Mouse (Mus musculus): Measurements from ENCODE around the gene Clec5a. TPM values are rescaled to one million over a fixed set of nuclear protein-coding genes. Genes with fewer than 3 reads are reported as not detected.
"Not testable (repeated sequence)": the region's sequence is repeated elsewhere in the genome, so short reads cannot be mapped to it uniquely, and the experiment has no call there.

Gene Clec5a
- total RNA-seq (2021) = under 1 TPM; 0.41 to 0.73 TPM

DNA sequence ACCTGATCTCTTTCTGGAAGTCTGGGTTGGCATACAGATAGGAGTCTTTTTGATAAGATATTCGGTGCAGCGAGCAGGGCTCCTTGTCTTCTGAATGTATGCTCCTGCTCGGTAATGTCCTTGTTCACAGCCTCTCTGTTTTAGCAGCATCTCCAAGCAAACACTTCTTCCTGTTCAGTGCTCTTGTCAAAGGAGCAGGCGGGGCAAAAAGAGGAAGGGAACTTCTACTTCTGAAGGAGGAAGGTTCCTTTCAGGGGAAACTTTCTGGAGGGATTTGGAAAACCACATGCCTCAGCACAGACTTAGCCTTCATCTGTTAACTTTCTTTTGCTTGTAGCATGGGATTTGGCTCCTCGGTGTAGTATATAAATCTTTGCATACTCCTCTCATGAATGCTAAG is at the start of gene Clec5a:
TSS of gene Clec5a (minus strand) at position 177 of the 400 bp plus-strand sequence.
- intact Hi-C loops (cut with DNase I) = no loop called here
- DNase-seq (ENCODE audit: extremely low spot score in 1 of 2, low spot score in 2 of 2) = no peak

- no peak for DNase-seq (ENCODE audit: extremely low spot score in 1 of 2, low spot score in 2 of 2)
- intact Hi-C loops (cut with DNase I) = no loop called here
These were observed 49.0 kb upstream of the Clec5a start for GRCm38 (mm10) chr6:40634640-40635071.

DNA sequence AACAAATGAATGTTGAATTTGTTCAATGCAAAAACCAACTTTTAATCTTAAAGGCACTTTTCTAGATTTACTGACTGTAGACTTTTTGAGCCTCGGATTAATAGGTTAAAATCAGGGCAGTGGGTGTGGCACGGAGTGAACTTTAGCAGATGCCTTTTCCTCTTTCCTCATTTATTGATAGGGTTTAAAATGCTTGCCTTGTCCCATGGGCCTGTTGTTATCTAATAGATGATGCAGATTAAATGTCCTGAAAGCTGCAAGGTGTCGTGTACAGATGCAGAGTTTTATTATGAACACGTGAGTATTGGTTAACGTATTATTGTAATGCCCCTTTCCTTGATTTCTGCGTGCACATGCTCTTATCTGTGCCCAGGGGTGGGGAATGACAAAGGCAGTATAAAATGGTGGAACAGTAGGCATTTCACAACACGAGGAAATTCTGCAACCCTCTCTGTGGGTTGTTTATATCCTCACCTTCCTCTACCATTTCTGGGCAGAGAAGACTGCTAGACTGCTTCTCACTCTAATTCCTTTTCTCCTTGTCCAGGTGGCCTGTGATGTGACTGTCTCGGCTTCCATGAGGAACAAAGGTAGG is 42.9 kb upstream of the Clec5a start, which contains the start of gene Mgam:
TSS of gene Mgam (plus strand) at position 426 of the 595 bp plus-strand sequence.
- DNase-seq (ENCODE audit: extremely low spot score in 1 of 2, low spot score in 2 of 2) = no peak

GRCm38 (mm10) chr6:40626111-40626510 is 40.5 kb upstream of the Clec5a start:
- no peak for DNase-seq (ENCODE audit: extremely low spot score in 1 of 2, low spot score in 2 of 2)
- intact Hi-C loops (cut with DNase I) = no loop called here

More for the DNA sequence above, 42.9 kb upstream of the Clec5a start, which contains the start of gene Mgam:
- intact Hi-C loops (cut with DNase I) = no loop called here

- DNase-seq (ENCODE audit: extremely low spot score in 1 of 2, low spot score in 2 of 2) = peak; percentile 63 to 69
- intact Hi-C loops (cut with DNase I) = loop anchor here (2.0 to 10.0 kb wide), 2 partner anchors 71 to 217 kb away; no protein-coding TSS in a partner anchor
These were observed 32.3 kb upstream of the Clec5a start for GRCm38 (mm10) chr6:40617965-40618364.

- intact Hi-C loops (cut with DNase I) = loop anchor here (10.0 kb wide), 1 partner anchor 221 kb away; no protein-coding TSS in a partner anchor
- DNase-seq (ENCODE audit: extremely low spot score in 1 of 2, low spot score in 2 of 2) = no peak
These were observed 27.7 kb upstream of the Clec5a start, which contains the start of gene Tas2r138 for GRCm38 (mm10) chr6:40613260-40613852. Gene Tas2r138 (minus strand): TSS chr6:40613310.

GRCm38 (mm10) chr6:40610244-40610643 is 24.6 kb upstream of the Clec5a start:
- peak in 1 of 2 experiments; percentile 31 for DNase-seq (ENCODE audit: extremely low spot score in 1 of 2, low spot score in 2 of 2)
- intact Hi-C loops (cut with DNase I) = loop anchor here (10.0 kb wide), 1 partner anchor 225 kb away; no protein-coding TSS in a partner anchor

DNA sequence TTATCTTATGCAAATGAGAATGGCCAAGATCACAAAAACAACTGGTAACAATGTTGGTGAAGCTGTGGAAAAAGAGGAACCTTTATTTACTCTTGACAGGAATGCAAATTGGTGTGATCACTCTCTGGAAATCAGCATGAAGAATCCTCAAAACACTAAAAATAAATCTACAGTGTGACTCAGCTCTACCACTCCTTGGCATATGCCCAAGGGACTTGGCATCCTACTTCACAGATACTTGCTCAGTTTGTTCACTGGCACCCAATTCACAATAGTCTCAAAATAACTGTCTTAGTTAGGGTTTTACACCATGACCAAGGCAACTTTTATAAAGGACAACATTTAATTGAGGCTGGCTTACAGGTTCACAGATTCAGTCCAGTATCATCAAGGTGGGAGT is 21.8 kb upstream of the Clec5a start:
- DNase-seq (ENCODE audit: extremely low spot score in 1 of 2, low spot score in 2 of 2) = peak; percentile 44 to 53
- intact Hi-C loops (cut with DNase I) = no loop called here

DNA sequence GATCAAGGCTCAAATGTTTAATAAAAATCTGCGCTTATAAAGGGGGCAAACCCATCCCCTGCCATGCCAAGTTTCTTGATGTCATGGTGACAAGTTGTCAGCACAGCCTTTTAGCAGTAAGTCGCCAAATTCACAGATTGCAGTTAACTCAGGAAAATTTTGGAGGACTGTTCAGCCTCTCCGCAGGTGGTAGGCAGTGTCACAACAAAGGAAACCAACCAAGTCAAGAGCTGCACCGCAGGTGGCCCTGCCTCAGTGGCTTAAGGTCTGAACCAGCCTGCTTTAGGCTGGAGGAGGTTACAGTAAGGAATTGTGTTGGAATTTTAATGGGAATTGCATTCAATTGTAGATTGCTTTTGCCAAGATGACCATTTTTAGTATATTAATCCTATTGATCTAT is 12.9 kb upstream of the Clec5a start:
- intact Hi-C loops (cut with DNase I); DNase-seq (ENCODE audit: extremely low spot score in 1 of 2, low spot score in 2 of 2): not testable (repeated sequence)

DNA sequence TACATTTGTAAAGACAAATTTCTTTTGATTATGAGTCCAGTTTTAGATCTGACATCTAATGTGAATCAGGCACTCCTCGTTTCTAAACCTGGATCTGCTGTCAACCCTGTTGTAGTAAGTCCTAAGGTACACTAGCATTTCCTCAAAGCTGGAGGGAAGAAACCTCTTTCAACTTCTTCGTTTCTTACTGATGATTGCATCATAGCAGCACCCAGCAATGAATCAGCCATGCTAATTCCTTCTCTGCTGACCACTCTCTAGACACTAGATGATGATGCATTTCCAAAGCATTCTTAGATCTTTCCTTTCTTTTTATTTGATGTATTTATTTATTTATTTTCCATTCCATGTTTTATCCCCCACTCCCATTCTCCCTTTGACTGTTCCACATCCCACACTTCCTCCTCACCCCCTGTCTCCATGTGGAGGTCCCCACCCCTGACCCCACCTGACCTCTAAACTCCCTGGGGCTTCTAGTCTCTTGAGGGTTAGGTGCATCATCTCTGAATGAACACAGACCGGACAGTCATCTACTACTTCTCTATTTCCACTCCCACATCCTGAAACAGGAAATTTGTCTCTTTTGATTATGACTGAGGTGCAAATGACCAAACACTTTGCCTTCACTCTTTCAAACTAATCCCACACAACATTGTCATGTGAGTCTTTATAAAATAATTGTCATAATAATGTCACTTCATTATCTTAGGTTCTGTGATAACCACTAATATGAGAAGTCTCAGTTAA is 9.4 kb upstream of the Clec5a start:
- DNase-seq (ENCODE audit: extremely low spot score in 1 of 2, low spot score in 2 of 2) = no peak

DNA sequence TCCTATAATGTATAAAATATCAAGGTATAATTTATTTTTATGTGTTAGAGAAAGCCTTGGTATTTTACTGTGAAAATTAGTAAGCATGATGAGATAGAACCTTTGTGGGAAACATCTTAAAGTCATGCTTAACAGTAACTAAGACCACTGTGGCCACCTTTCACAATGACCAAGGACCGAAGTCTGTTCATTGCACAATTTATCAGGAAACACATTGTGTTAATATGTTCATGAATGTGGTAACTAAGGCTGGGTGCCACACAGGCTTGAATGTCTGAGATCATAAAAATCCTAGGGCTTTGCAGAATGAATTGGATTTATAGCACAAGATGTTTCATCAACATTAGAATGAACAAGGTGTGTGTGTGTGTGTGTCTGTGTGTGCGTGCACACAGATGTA is 2.7 kb upstream of the Clec5a start:
- intact Hi-C loops (cut with DNase I) = no loop called here
- no peak for DNase-seq (ENCODE audit: extremely low spot score in 1 of 2, low spot score in 2 of 2)

More for the DNA sequence above, 9.4 kb upstream of the Clec5a start:
- intact Hi-C loops (cut with DNase I) = no loop called here

DNA sequence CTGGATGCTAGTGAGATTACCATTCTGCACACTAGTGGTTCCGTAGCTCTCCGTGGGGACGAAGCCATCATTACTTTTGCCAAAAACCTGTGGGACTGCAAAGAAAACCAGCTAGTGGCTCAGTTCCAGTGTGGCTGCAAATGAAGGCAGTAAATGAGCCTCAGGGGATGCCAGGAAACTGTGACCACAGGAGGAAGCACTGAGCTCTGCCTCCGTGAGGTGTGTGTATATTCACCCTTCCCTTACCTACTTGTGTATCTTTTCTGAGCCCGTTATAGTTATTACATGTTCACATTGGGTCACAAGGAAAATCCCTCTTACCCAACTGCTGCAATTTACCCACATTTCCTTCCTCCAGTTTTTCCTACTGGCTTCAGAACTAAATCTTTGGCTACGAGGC is 1.3 kb downstream of the Clec5a start:
- DNase-seq (ENCODE audit: extremely low spot score in 1 of 2, low spot score in 2 of 2) = no peak
- intact Hi-C loops (cut with DNase I) = no loop called here

DNA sequence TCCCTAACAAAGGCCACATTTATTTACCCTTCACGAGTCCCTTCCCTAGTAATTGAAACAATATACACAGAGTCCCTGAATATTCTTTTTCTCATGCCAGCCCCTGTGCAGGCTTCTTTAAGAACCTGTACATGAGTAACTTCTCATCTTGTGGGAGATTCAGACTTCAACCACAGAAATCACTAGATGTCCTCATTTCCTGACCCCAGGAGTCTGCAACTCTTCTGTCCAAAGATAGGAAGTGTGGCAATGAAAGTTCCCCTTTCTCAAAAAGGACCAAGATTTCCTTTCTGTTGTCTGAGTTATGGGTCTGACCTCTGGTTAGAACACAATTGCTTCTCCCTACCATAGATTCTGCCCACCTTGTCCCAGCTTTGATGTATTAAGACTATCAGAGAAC is 9.3 kb downstream of the Clec5a start:
- no peak for DNase-seq (ENCODE audit: extremely low spot score in 1 of 2, low spot score in 2 of 2)
- intact Hi-C loops (cut with DNase I) = no loop called here

DNA sequence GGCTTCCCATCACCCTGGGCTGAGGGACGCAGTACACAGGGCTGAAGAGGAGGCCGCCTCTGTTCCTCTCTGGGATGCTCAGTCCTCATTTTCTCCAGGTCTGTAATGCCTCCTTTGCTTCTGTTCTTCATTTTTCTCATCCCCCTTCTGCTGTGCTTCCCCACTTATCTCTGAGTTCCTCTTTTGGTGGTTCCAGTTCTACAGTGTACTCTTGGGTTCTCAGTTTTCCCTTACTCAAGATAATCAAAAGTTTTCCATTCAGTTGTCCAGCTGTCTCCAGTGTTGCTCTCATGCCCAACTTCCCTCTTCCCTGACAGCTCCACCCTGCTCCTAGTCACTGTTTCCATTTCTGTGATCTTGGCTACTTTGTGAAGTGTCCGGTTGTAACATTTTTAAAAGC is 12.0 kb downstream of the Clec5a start:
- intact Hi-C loops (cut with DNase I) = no loop called here
- DNase-seq (ENCODE audit: extremely low spot score in 1 of 2, low spot score in 2 of 2) = no peak

- DNase-seq (ENCODE audit: extremely low spot score in 1 of 2, low spot score in 2 of 2) = no peak
- intact Hi-C loops (cut with DNase I) = no loop called here
These were observed 16.4 kb downstream of the Clec5a start, which contains the start of gene Olfr460 for GRCm38 (mm10) chr6:40569187-40569586. Gene Olfr460 (plus strand): TSS chr6:40569487.

DNA sequence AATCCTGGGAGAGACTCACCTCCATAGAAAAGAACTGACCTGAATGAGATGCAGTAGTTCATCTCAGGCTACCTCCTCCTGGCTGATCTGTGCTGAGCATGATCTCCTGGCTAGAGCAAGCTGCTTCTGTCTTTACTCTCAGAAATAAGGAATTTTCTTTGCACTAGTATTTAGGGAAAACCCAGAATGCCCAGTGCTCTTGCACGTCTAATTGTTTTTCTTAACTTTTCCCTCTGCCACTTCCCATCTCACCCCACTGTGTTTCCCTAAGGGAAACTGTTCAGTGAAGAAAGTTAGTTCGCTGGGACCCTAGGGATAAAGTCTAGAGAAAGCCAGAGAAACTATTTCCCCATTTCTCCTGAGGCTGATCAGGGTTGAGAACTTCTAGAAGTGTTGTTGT is 30.7 kb downstream of the Clec5a start, which contains the start of gene Olfr461:
TSS of gene Olfr461 (minus strand) at position 101 of the 400 bp plus-strand sequence.
- DNase-seq (ENCODE audit: extremely low spot score in 1 of 2, low spot score in 2 of 2) = no peak
- intact Hi-C loops (cut with DNase I) = no loop called here

GRCm38 (mm10) chr6:40544690-40545089 is 40.9 kb downstream of the Clec5a start:
- no peak for DNase-seq (ENCODE audit: extremely low spot score in 1 of 2, low spot score in 2 of 2)
- intact Hi-C loops (cut with DNase I) = no loop called here

Measured in left cerebral cortex, postnatal 10 days (tissue).